Mouse (Mus musculus): ENCODE data around the gene Nup98. TPM values are rescaled to one million over a fixed set of nuclear protein-coding genes. Genes with fewer than 3 reads are reported as not detected.

The Nup98 gene
- total and polyA plus RNA-seq, 3 experiments: 24.6 to 37.1 (median 25.0) TPM

DNA sequence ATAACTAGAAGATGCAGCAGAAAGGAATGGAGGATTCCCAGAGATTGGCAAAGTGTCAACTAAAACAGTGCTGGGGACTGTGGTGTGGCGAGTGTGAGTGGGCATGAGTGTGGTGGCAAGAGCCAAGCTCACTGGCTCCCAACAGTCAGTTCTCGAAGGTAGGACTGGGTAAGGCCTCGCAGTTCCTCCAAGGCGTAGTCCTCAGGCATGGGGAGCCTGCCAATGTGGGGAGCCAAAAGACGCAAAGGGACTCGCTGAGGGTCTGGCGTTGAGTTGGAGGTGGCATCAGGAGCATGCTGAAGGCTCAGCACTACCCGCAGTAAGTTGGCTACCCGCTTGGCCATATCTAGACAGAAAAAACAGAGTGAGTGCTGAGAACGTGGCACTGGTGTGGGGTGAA, 89.7 kb downstream of the Nup98 start:
- H3K79me2 ChIP-seq (replicated peaks; ENCODE audit: control insufficient read depth, extremely low read depth, insufficient read depth, poor library complexity, severe bottlenecking): no peaks in the 10 kb centered on the region
- dilution Hi-C loops (cut with MboI; ENCODE audit: extremely low pct_ligation_motif_present, extremely low pct_unique_long_range_greater_than_20kb, low sequenced_read_pairs) (no loop called here), in situ Hi-C loops (cut with MboI; ENCODE audit: low pct_ligation_motif_present, low pct_unique_long_range_greater_than_20kb, low sequenced_read_pairs) (no loop called here)
- peaks cover 61 to 72% of the 10 kb centered on the region in 2 experiments for H3K36me3 ChIP-seq (replicated peaks in 1 of 2; ENCODE audit: control insufficient read depth in 1 of 2, insufficient read depth in 1 of 2, low read length in 1 of 2)
- no peak overlapping the region for H3K4me3 ChIP-seq (replicated peaks in 1 of 3; ENCODE audit: low read depth in 2 of 3, low read length in 2 of 3, poor library complexity in 1 of 3)
- peaks cover 0 to 17% of the 10 kb centered on the region in 2 experiments; a peak in 2 of 4 replicates for H3K4me1 ChIP-seq (ENCODE audit: control insufficient read depth in 1 of 2, insufficient read depth in 2 of 2)
- no peak overlapping the region for H3K9ac ChIP-seq (ENCODE audit: insufficient read depth, low read depth)
- H3K27ac ChIP-seq (ENCODE audit: insufficient read depth, low read depth): no peak overlapping the region
- DNase-seq (ENCODE audit: extremely low read depth): no peak
- no peaks in the 10 kb centered on the region for H3K9me3 ChIP-seq (replicated peaks; ENCODE audit: low read length)
- TF ChIP-seq CHD2 (IDR thresholded peaks at IDR 0.05; ENCODE audit: low read length) (no peak), EP300 (IDR thresholded peaks at IDR 0.05; ENCODE audit: low read length) (no peak), MEF2A (IDR thresholded peaks at IDR 0.05; ENCODE audit: borderline replicate concordance, low read depth, low read length) (no peak), RCOR1 (conservative IDR thresholded peaks at IDR 0.05; ENCODE audit: low read depth, low read length) (no peak), MXI1 (IDR thresholded peaks at IDR 0.05; ENCODE audit: low read depth, low read length) (no peak), ZNF384 (IDR thresholded peaks at IDR 0.05; ENCODE audit: low read depth, low read length) (no peak), NRF1 (IDR thresholded peaks at IDR 0.05; ENCODE audit: low read depth, low read length) (no peak), TCF12 (IDR thresholded peaks at IDR 0.05; ENCODE audit: low read depth, low read length) (no peak), SMC3 (IDR thresholded peaks at IDR 0.05; ENCODE audit: low read depth, low read length) (no peak), GABPA (IDR thresholded peaks at IDR 0.05; ENCODE audit: insufficient replicate concordance, low read depth, low read length) (no peak), POLR2AphosphoS2 (IDR thresholded peaks at IDR 0.05; ENCODE audit: low read depth, low read length) (no peak), UBTF (IDR thresholded peaks at IDR 0.05; ENCODE audit: low read depth, low read length) (no peak), USF1 (IDR thresholded peaks at IDR 0.05; ENCODE audit: low read depth, low read length) (no peak), MYC (IDR thresholded peaks at IDR 0.05; ENCODE audit: low read depth, low read length) (no peak)
- H3K4me2 ChIP-seq (ENCODE audit: insufficient read depth, low read depth, poor library complexity, severe bottlenecking): no peak overlapping the region
- H3K27me3 ChIP-seq (replicated peaks): no peaks in the 10 kb centered on the region

DNA sequence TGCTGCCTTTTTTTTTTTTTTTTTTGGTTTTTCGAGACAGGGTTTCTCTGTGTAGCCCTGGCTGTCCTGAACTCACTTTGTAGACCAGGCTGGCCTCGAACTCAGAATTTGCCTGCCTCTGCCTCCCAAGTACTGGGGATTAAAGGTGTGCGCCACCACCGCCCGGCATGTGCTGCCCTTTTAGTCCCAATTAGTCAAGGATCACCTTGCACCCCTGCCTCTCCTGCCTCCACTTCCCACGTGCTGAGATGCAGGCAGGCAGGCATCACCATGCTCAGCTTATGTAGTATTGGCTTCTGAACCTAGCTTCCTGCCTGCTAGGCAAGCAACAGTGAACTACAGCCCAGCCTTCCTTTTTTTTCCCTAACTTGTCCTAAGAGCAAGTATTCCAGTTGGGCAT, 92.6 kb downstream of the Nup98 start:
- dilution Hi-C loops (cut with MboI; ENCODE audit: extremely low pct_ligation_motif_present, extremely low pct_unique_long_range_greater_than_20kb, low sequenced_read_pairs) (no loop called here), in situ Hi-C loops (cut with MboI; ENCODE audit: low pct_ligation_motif_present, low pct_unique_long_range_greater_than_20kb, low sequenced_read_pairs) (no loop called here)
- H3K27ac ChIP-seq (ENCODE audit: insufficient read depth, low read depth): no peak overlapping the region
- no peak overlapping the region for H3K4me3 ChIP-seq (replicated peaks in 1 of 3; ENCODE audit: low read depth in 2 of 3, low read length in 2 of 3, poor library complexity in 1 of 3)
- DNase-seq (ENCODE audit: extremely low read depth): no peak
- H3K79me2 ChIP-seq (replicated peaks; ENCODE audit: control insufficient read depth, extremely low read depth, insufficient read depth, poor library complexity, severe bottlenecking): no peaks in the 10 kb centered on the region
- TF ChIP-seq MAX (IDR thresholded peaks at IDR 0.05; ENCODE audit: low read length): no peak
- TF ChIP-seq MAZ (IDR thresholded peaks at IDR 0.05; ENCODE audit: low read depth, low read length): no peak
- no peak for TF ChIP-seq E2F4 (IDR thresholded peaks at IDR 0.05; ENCODE audit: insufficient replicate concordance, low read depth, low read length)
- TF ChIP-seq SMC3 (IDR thresholded peaks at IDR 0.05; ENCODE audit: low read depth, low read length): no peak
- TF ChIP-seq NRF1 (IDR thresholded peaks at IDR 0.05; ENCODE audit: low read depth, low read length): no peak
- TF ChIP-seq HCFC1 (IDR thresholded peaks at IDR 0.05; ENCODE audit: low read depth, low read length): no peak
- TF ChIP-seq EP300 (IDR thresholded peaks at IDR 0.05; ENCODE audit: low read length): no peak
- TF ChIP-seq USF1 (IDR thresholded peaks at IDR 0.05; ENCODE audit: low read depth, low read length): no peak
- no peak for TF ChIP-seq UBTF (IDR thresholded peaks at IDR 0.05; ENCODE audit: low read depth, low read length)
- TF ChIP-seq GABPA (IDR thresholded peaks at IDR 0.05; ENCODE audit: insufficient replicate concordance, low read depth, low read length): no peak
- TF ChIP-seq MXI1 (IDR thresholded peaks at IDR 0.05; ENCODE audit: low read depth, low read length): no peak
- TF ChIP-seq ZNF384 (IDR thresholded peaks at IDR 0.05; ENCODE audit: low read depth, low read length): no peak
- TF ChIP-seq MEF2A (IDR thresholded peaks at IDR 0.05; ENCODE audit: borderline replicate concordance, low read depth, low read length): no peak
- TF ChIP-seq CTCF (conservative IDR thresholded peaks at IDR 0.05 in 1 of 2, IDR thresholded peaks at IDR 0.05 in 1 of 2; ENCODE audit: low read depth in 2 of 2, low read length in 2 of 2): no peak
- H3K36me3 ChIP-seq (replicated peaks in 1 of 2; ENCODE audit: control insufficient read depth in 1 of 2, insufficient read depth in 1 of 2, low read length in 1 of 2): peaks cover 31 to 43% of the 10 kb centered on the region in 2 experiments
- no peaks in the 10 kb centered on the region for H3K9me3 ChIP-seq (replicated peaks; ENCODE audit: low read length)
- H3K4me1 ChIP-seq (ENCODE audit: control insufficient read depth in 1 of 2, insufficient read depth in 2 of 2): peaks cover 2 to 21% of the 10 kb centered on the region in 2 experiments; a peak in 3 of 4 replicates
- H3K27me3 ChIP-seq (replicated peaks): no peaks in the 10 kb centered on the region
- H3K9ac ChIP-seq (ENCODE audit: insufficient read depth, low read depth): no peak overlapping the region
- no peak overlapping the region for H3K4me2 ChIP-seq (ENCODE audit: insufficient read depth, low read depth, poor library complexity, severe bottlenecking)

Measured in CH12.LX (cell line).